Mouse (Mus musculus) CH12.LX (cell line): ENCODE data around the gene Dnajb4. TPM values are rescaled to one million over a fixed set of nuclear protein-coding genes. Genes with fewer than 3 reads are reported as not detected.
A peak's percentile ranks its signal among the peaks of the same experiment; 100 is the strongest.
"Not testable (repeated sequence)": the region's sequence is repeated elsewhere in the genome, so short reads cannot be mapped to it uniquely, and the experiment has no call there.

ENCODE experiments used
- DNase-seq: peaks from one replicate; pipeline ENCODE4 v3.0.0-alpha.2; 2013; ENCODE audit errors: extremely low read depth
- H3K27ac ChIP-seq: 2 replicates; pipeline ENCODE4 v1.5.1; 2012; ENCODE audit warnings: low read depth, mild to moderate bottlenecking, control low read depth, moderate library complexity; ENCODE audit not compliant: insufficient read depth
- H3K27me3 ChIP-seq: replicated peaks from 2 replicates; pipeline ENCODE3; 2012; ENCODE audit warnings: inconsistent platforms
- H3K36me3 ChIP-seq, 2 experiments: replicated peaks in 1 of 2; 2 replicates each; pipeline versions ENCODE3 to v1.6.1; 2012; ENCODE audit warnings: inconsistent platforms in 1 of 2, low read length in 1 of 2, mild to moderate bottlenecking in 1 of 2, mixed read lengths in 1 of 2, moderate library complexity in 1 of 2; ENCODE audit not compliant: control insufficient read depth in 1 of 2, insufficient read depth in 1 of 2
- H3K4me1 ChIP-seq, 2 experiments: 2 replicates each; pipeline ENCODE4 v1.6.1; 2012; ENCODE audit warnings: inconsistent platforms in 1 of 2, moderate library complexity in 1 of 2; ENCODE audit not compliant: insufficient read depth in 2 of 2, control insufficient read depth in 1 of 2
- H3K4me2 ChIP-seq: 2 replicates; pipeline ENCODE4 v1.6.1; 2012; ENCODE audit warnings: low read depth, mild to moderate bottlenecking, control low read depth; ENCODE audit not compliant: poor library complexity, insufficient read depth, severe bottlenecking
- H3K4me3 ChIP-seq, 3 experiments: fragments of 150-350 bp in 1 of 3; sonication (generic) in 1 of 3; replicated peaks in 1 of 3; 2 replicates each; pipeline versions ENCODE3 to v1.5.1; 2011 to 2012; ENCODE audit warnings: low read depth in 2 of 3, low read length in 2 of 3, mild to moderate bottlenecking in 2 of 3, moderate library complexity in 2 of 3, control low read depth in 1 of 3, improper control_type of control experiment in 1 of 3, inconsistent platforms in 1 of 3, mixed read lengths in 1 of 3; ENCODE audit not compliant: poor library complexity in 1 of 3
- H3K79me2 ChIP-seq: replicated peaks from 2 replicates; pipeline ENCODE4 v1.6.1; 2012; ENCODE audit warnings: mild to moderate bottlenecking, moderate library complexity; ENCODE audit not compliant: control insufficient read depth, poor library complexity, insufficient read depth, severe bottlenecking; ENCODE audit errors: extremely low read depth
- H3K9ac ChIP-seq: 2 replicates; pipeline ENCODE4 v1.6.1; 2012; ENCODE audit warnings: low read depth, mild to moderate bottlenecking, control low read depth, moderate library complexity; ENCODE audit not compliant: insufficient read depth
- H3K9me3 ChIP-seq: replicated peaks from 2 replicates; pipeline ENCODE3; 2012; ENCODE audit warnings: low read length, inconsistent platforms, mixed read lengths
- CTCF ChIP-seq, 2 experiments: IDR thresholded peaks in 1 of 2; conservative IDR thresholded peaks in 1 of 2; 2 replicates each; pipeline ENCODE4 v1.5.1; 2011 to 2012; ENCODE audit warnings: low read depth in 2 of 2, low read length in 2 of 2, improper control_type of control experiment in 1 of 2, inconsistent platforms in 1 of 2, mild to moderate bottlenecking in 1 of 2, moderate library complexity in 1 of 2
- EP300 ChIP-seq: IDR thresholded peaks from 2 replicates; pipeline ENCODE4 v1.6.1; 2011; ENCODE audit warnings: low read length, improper control_type of control experiment
- GABPA ChIP-seq: IDR thresholded peaks from 2 replicates; pipeline ENCODE4 v1.6.1; 2012; ENCODE audit warnings: low read depth, low read length, improper control_type of control experiment, inconsistent platforms; ENCODE audit not compliant: insufficient replicate concordance
- IRF4 ChIP-seq: IDR thresholded peaks from 2 replicates; pipeline ENCODE4 v1.6.1; 2014; ENCODE audit warnings: low read depth, mild to moderate bottlenecking, inconsistent platforms, low read length, improper control_type of control experiment
- JUND ChIP-seq: conservative IDR thresholded peaks from 2 replicates; pipeline ENCODE4 v1.6.1; 2011; ENCODE audit warnings: low read depth, low read length, improper control_type of control experiment
- MAX ChIP-seq: IDR thresholded peaks from 2 replicates; pipeline ENCODE4 v1.6.1; 2011; ENCODE audit warnings: low read length, improper control_type of control experiment
- MEF2A ChIP-seq: IDR thresholded peaks from 2 replicates; pipeline ENCODE4 v1.6.1; 2014; ENCODE audit warnings: low read depth, mild to moderate bottlenecking, inconsistent platforms, low read length, improper control_type of control experiment, borderline replicate concordance
- MXI1 ChIP-seq: IDR thresholded peaks from 2 replicates; pipeline ENCODE4 v1.6.1; 2011; ENCODE audit warnings: mild to moderate bottlenecking, low read depth, low read length, improper control_type of control experiment
- MYC ChIP-seq: IDR thresholded peaks from 2 replicates; pipeline ENCODE4 v1.6.1; 2011; ENCODE audit warnings: low read depth, mild to moderate bottlenecking, improper control_type of control experiment, low read length
- RCOR1 ChIP-seq: conservative IDR thresholded peaks from 2 replicates; pipeline ENCODE4 v1.6.1; 2012; ENCODE audit warnings: low read depth, mild to moderate bottlenecking, inconsistent platforms, low read length, improper control_type of control experiment
- SIN3A ChIP-seq: IDR thresholded peaks from 2 replicates; pipeline ENCODE4 v1.6.1; 2012; ENCODE audit warnings: low read length, improper control_type of control experiment, inconsistent platforms
- USF2 ChIP-seq: conservative IDR thresholded peaks from 2 replicates; pipeline ENCODE4 v1.6.1; 2011; ENCODE audit warnings: low read depth, low read length, improper control_type of control experiment
- dilution Hi-C: fragments of 300-500 bp; cut with MboI; formaldehyde crosslinking; loops from 2 replicates; pipeline ENCODE4 v1.14.3; 2020; ENCODE audit warnings: low sequenced_read_pairs; ENCODE audit not compliant: extremely low pct_unique_long_range_greater_than_20kb, extremely low pct_ligation_motif_present
- in situ Hi-C: fragments of 300-500 bp; cut with MboI; formaldehyde crosslinking; loops from 3 replicates; pipeline ENCODE4 v1.14.3; 2019; ENCODE audit warnings: low sequenced_read_pairs, low pct_ligation_motif_present, low pct_unique_long_range_greater_than_20kb, mixed read lengths
- polyA plus RNA-seq: library from polyadenylated mRNA; unstranded; fragments of >175 nt; gene quantifications from 2 replicates; pipeline ENCODE4 v1.2.1, GENCODE M21; 2012; ENCODE audit warnings: low read depth; ENCODE audit not compliant: insufficient read length
- total RNA-seq, 2 experiments: library from RNA; depleted of rRNA; stranded (reverse); fragments of 300-350 nt in 1 of 2; fragments of >200 nt in 1 of 2; gene quantifications; 2 replicates each; pipeline ENCODE4 v1.2.3; 2012 to 2014

Dnajb4 gene
- total and polyA plus RNA-seq, 3 experiments: 11.7 to 26.4 (median 17.7) TPM

GRCm38 (mm10) chr3:152142146-152142545, 68.0 kb downstream of the Dnajb4 start:
- Histone ChIP-seq H3K4me1 (no peaks in the 10 kb centered on the region), H3K27me3 (no peaks in the 10 kb centered on the region), H3K4me3 (no peak overlapping the region), H3K4me2 (no peak overlapping the region), H3K36me3 (no peaks in the 10 kb centered on the region), H3K79me2 (no peaks in the 10 kb centered on the region), H3K27ac (no peak overlapping the region), H3K9ac (no peak overlapping the region), H3K9me3 (no peaks in the 10 kb centered on the region)
- TF ChIP-seq MXI1 (no peak), SIN3A (no peak), EP300 (no peak), JUND (no peak), USF2 (no peak), MYC (no peak), GABPA (no peak), RCOR1 (no peak), MAX (no peak), IRF4 (no peak), MEF2A (no peak)
- in situ Hi-C loops (no loop called here), dilution Hi-C loops (no loop called here)
- no peak for DNase-seq

- H3K4me1 ChIP-seq, H3K9ac ChIP-seq, DNase-seq, H3K36me3 ChIP-seq, H3K4me2 ChIP-seq, H3K79me2 ChIP-seq, H3K27ac ChIP-seq, H3K9me3 ChIP-seq, H3K27me3 ChIP-seq, in situ Hi-C loops, H3K4me3 ChIP-seq, dilution Hi-C loops: not testable (repeated sequence)
- TF ChIP-seq CTCF (conservative IDR thresholded peaks at IDR 0.05 in 1 of 2, IDR thresholded peaks at IDR 0.05 in 1 of 2; ENCODE audit: low read depth in 2 of 2, low read length in 2 of 2): peak in 1 of 2 experiments; percentile 19; a peak in 1 of 4 replicates
Observed at GRCm38 (mm10) chr3:152139308-152139707, 70.8 kb downstream of the Dnajb4 start.

GRCm38 (mm10) chr3:152136106-152136505, 74.0 kb downstream of the Dnajb4 start:
- H3K4me2 ChIP-seq, DNase-seq, H3K27me3 ChIP-seq, H3K4me1 ChIP-seq, H3K79me2 ChIP-seq, H3K9ac ChIP-seq, H3K27ac ChIP-seq, H3K4me3 ChIP-seq, H3K9me3 ChIP-seq, dilution Hi-C loops, in situ Hi-C loops, H3K36me3 ChIP-seq: not testable (repeated sequence)
